Mouse (Mus musculus): ENCODE data around the gene Cog4.

DNA sequence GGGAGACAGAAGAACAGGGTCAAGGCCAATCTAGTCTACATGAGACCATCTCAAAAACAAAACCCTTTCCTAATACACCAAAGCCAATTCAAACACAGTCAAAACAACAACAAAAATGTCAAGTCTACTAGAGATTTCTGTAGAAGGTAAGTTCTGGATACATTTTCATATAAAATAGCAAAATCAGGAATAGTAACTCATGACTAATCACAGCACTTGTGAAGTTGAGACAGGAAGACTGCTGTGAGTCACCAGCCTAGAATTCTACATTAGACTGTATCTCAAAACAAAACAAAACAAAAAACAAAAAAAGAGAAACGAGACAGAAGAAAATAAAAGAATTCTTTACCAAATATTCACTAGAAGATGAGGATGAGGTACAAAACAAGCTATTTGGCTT, 21.5 kb upstream of the Cog4 start:
- no peak for TF ChIP-seq FLI1 (IDR thresholded peaks at IDR 0.05; ENCODE audit: low read length)
- no peak for TF ChIP-seq GATA1 (IDR thresholded peaks at IDR 0.05; ENCODE audit: borderline replicate concordance, low read length)

Measured in megakaryocyte, embryonic 14.5 days (primary cell).